Mouse (Mus musculus) neural tube, embryonic 14.5 days (tissue): ENCODE results near the gene Cacna1d. TPM values are rescaled to one million over a fixed set of nuclear protein-coding genes. Genes with fewer than 3 reads are reported as not detected.

Experiments
- ATAC-seq: fragments of 200-750 bp; cut with Nextera tagmentation; 2 replicates; pipeline ENCODE4 v1.8.0; 2017; ENCODE audit warnings: low read depth, mild to moderate bottlenecking, moderate TSS enrichment, moderate library complexity
- H3K27ac ChIP-seq: fragments of 300-500 bp; sonication (generic); 2 replicates; pipeline ENCODE4 v1.5.1; 2014; ENCODE audit warnings: low read depth, mild to moderate bottlenecking, control low read depth, low read length, moderate library complexity, mixed read lengths
- H3K27me3 ChIP-seq: fragments of 300-500 bp; sonication (generic); 2 replicates; pipeline ENCODE4 v1.6.1; 2014; ENCODE audit warnings: low read length; ENCODE audit not compliant: control insufficient read depth, insufficient read depth
- H3K36me3 ChIP-seq: fragments of 300-500 bp; sonication (generic); 2 replicates; pipeline ENCODE4 v1.6.1; 2014; ENCODE audit warnings: low read length, mixed read lengths; ENCODE audit not compliant: control insufficient read depth, insufficient read depth
- H3K4me1 ChIP-seq: fragments of 300-500 bp; sonication (generic); 2 replicates; pipeline ENCODE4 v1.6.1; 2014; ENCODE audit warnings: low read length; ENCODE audit not compliant: control insufficient read depth, insufficient read depth
- H3K4me2 ChIP-seq: fragments of 300-500 bp; sonication (generic); 2 replicates; pipeline ENCODE4 v1.6.1; 2014; ENCODE audit warnings: mild to moderate bottlenecking, low read depth, low read length, control low read depth
- H3K4me3 ChIP-seq: fragments of 300-500 bp; sonication (generic); 2 replicates; pipeline ENCODE4 v1.5.1; 2014; ENCODE audit warnings: low read depth, low read length, control low read depth, mixed read lengths
- H3K9ac ChIP-seq: fragments of 300-500 bp; sonication (generic); replicated peaks from 2 replicates; pipeline ENCODE4 v1.6.1; 2014; ENCODE audit warnings: low read depth, mild to moderate bottlenecking, control low read depth, low read length, mixed read lengths
- H3K9me3 ChIP-seq: fragments of 300-500 bp; sonication (generic); 2 replicates; pipeline ENCODE4 v1.6.1; 2016; ENCODE audit warnings: low read length; ENCODE audit not compliant: control insufficient read depth
- WGBS: fragments of 180-500 bp; shearing (Covaris S2); extraction: QIAGEN DNeasy Blood & Tissue Kit; methylation state at CpG from one replicate; pipeline ENCODE4 v1.1.7; 2014; 5-methylcytosine and 5-hydroxymethylcytosine counted together
- polyA plus RNA-seq: library from polyadenylated mRNA; unstranded; fragments of >200 nt; fragmentation: Nextera tagmentation; extraction: Ambion mirVana; gene quantifications from 2 replicates; pipeline ENCODE4 v1.2.1, GENCODE M21; 2014

The Cacna1d gene
- polyA plus RNA-seq, 1 experiment from 2014 or later = 23.9 TPM

GRCm38 (mm10) chr14:30340140-30340539 is 151.1 kb downstream of the Cacna1d start:
- no peaks in the 10 kb centered on the region for H3K36me3 ChIP-seq
- H3K9me3 ChIP-seq = no peaks in the 10 kb centered on the region
- no peak overlapping the region for H3K4me3 ChIP-seq
- no peaks in the 10 kb centered on the region for H3K4me1 ChIP-seq
- H3K9ac ChIP-seq = no peak overlapping the region
- no peak overlapping the region for H3K4me2 ChIP-seq
- ATAC-seq = no peak
- H3K27ac ChIP-seq = no peak overlapping the region
- no peaks in the 10 kb centered on the region for H3K27me3 ChIP-seq
- WGBS = 66% methylated on average over 3 of the region's 3 CpGs

- ATAC-seq = no peak
- 96% methylated on average over 1 of the region's 1 CpGs for WGBS
Observed at GRCm38 (mm10) chr14:30331856-30332255, 159.4 kb downstream of the Cacna1d start.

GRCm38 (mm10) chr14:30330416-30331181 is 160.7 kb downstream of the Cacna1d start:
- Histone ChIP-seq H3K4me2 (no peak overlapping the region), H3K27ac (no peak overlapping the region), H3K9me3 (no peaks in the 10 kb centered on the region), H3K4me1 (no peaks in the 10 kb centered on the region), H3K4me3 (no peak overlapping the region), H3K9ac (no peak overlapping the region), H3K27me3 (no peaks in the 10 kb centered on the region), H3K36me3 (no peaks in the 10 kb centered on the region)
- 88% methylated on average over 17 of the region's 17 CpGs for WGBS
- ATAC-seq = no peak

More at GRCm38 (mm10) chr14:30331856-30332255, 159.4 kb downstream of the Cacna1d start:
- H3K27me3 ChIP-seq = no peaks in the 10 kb centered on the region
- H3K4me3 ChIP-seq = no peak overlapping the region
- H3K4me2 ChIP-seq = no peak overlapping the region
- H3K9ac ChIP-seq = no peak overlapping the region
- no peaks in the 10 kb centered on the region for H3K4me1 ChIP-seq
- H3K36me3 ChIP-seq = no peaks in the 10 kb centered on the region
- H3K9me3 ChIP-seq = no peaks in the 10 kb centered on the region
- H3K27ac ChIP-seq = no peak overlapping the region

DNA sequence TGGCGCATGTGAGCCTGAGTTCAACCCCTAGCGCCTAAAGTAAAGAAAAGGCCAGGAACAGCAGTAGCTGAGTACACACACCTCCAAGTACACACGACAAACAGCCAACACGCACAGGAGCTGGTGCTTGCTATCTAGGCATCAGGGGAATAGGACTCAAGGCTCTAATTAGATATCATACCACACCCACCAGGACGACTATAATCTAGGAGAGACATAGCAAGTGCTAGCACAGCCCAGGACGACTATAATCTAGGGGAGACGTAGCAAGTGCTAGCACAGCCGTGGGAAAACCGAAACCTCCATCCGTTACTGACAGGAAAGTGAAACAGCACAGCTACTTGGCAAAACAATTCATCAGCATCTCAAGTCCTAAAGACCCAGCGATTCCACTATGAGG is 162.1 kb downstream of the Cacna1d start:
- H3K36me3 ChIP-seq = no peaks in the 10 kb centered on the region
- no peak overlapping the region for H3K27ac ChIP-seq
- no peak overlapping the region for H3K4me2 ChIP-seq
- H3K9ac ChIP-seq = no peak overlapping the region
- no peak for ATAC-seq
- H3K4me1 ChIP-seq = no peaks in the 10 kb centered on the region
- WGBS = 81% methylated on average over 11 of the region's 11 CpGs
- H3K4me3 ChIP-seq = no peak overlapping the region
- no peaks in the 10 kb centered on the region for H3K9me3 ChIP-seq
- no peaks in the 10 kb centered on the region for H3K27me3 ChIP-seq

GRCm38 (mm10) chr14:30327452-30327851 is 163.8 kb downstream of the Cacna1d start:
- H3K36me3 ChIP-seq = no peaks in the 10 kb centered on the region
- no peaks in the 10 kb centered on the region for H3K27me3 ChIP-seq
- no peaks in the 10 kb centered on the region for H3K9me3 ChIP-seq
- H3K4me1 ChIP-seq = no peaks in the 10 kb centered on the region
- H3K27ac ChIP-seq = no peak overlapping the region
- ATAC-seq = no peak
- no peak overlapping the region for H3K4me2 ChIP-seq
- 74% methylated on average over 7 of the region's 7 CpGs for WGBS
- no peak overlapping the region for H3K4me3 ChIP-seq
- no peak overlapping the region for H3K9ac ChIP-seq

GRCm38 (mm10) chr14:30327051-30327450 is 164.2 kb downstream of the Cacna1d start:
- no peak overlapping the region for H3K27ac ChIP-seq
- H3K9me3 ChIP-seq = no peaks in the 10 kb centered on the region
- WGBS = 63% methylated on average over 8 of the region's 8 CpGs
- H3K4me1 ChIP-seq = no peaks in the 10 kb centered on the region
- no peak overlapping the region for H3K9ac ChIP-seq
- no peaks in the 10 kb centered on the region for H3K36me3 ChIP-seq
- H3K27me3 ChIP-seq = no peaks in the 10 kb centered on the region
- no peak overlapping the region for H3K4me3 ChIP-seq
- H3K4me2 ChIP-seq = no peak overlapping the region
- ATAC-seq = no peak

- ATAC-seq = no peak
- no peaks in the 10 kb centered on the region for H3K4me1 ChIP-seq
Observed at GRCm38 (mm10) chr14:30326226-30326625, 165.0 kb downstream of the Cacna1d start.

DNA sequence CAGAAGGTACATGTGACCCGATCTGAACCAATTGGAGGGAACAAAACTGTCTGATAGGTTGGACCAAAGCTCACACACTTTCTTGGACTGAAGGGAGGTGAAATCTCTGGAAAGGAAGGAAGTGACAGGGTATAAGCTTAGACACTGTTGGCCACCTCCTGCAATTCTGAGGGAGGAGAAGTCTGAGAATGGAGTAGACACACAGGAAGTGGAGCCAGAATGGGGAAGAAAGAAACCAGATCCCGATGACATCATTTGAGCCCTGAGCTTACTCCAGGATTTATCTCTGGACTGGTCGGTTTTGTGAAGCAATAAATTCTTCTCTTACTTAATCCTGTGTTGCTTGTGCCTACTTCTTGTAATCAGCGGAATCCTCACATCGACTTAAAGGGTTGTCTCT is 166.3 kb downstream of the Cacna1d start:
- H3K36me3 ChIP-seq = no peaks in the 10 kb centered on the region
- H3K9me3 ChIP-seq = no peaks in the 10 kb centered on the region
- no peak overlapping the region for H3K27ac ChIP-seq
- WGBS = 89% methylated on average over 5 of the region's 5 CpGs
- H3K4me2 ChIP-seq = no peak overlapping the region
- H3K9ac ChIP-seq = no peak overlapping the region
- no peaks in the 10 kb centered on the region for H3K27me3 ChIP-seq
- no peak overlapping the region for H3K4me3 ChIP-seq
- ATAC-seq = no peak
- H3K4me1 ChIP-seq = no peaks in the 10 kb centered on the region

More at GRCm38 (mm10) chr14:30326226-30326625, 165.0 kb downstream of the Cacna1d start:
- Histone ChIP-seq H3K27ac (no peak overlapping the region), H3K36me3 (no peaks in the 10 kb centered on the region), H3K9ac (no peak overlapping the region), H3K4me3 (no peak overlapping the region), H3K27me3 (no peaks in the 10 kb centered on the region), H3K4me2 (no peak overlapping the region), H3K9me3 (no peaks in the 10 kb centered on the region)
- WGBS = 78% methylated on average over 4 of the region's 4 CpGs

DNA sequence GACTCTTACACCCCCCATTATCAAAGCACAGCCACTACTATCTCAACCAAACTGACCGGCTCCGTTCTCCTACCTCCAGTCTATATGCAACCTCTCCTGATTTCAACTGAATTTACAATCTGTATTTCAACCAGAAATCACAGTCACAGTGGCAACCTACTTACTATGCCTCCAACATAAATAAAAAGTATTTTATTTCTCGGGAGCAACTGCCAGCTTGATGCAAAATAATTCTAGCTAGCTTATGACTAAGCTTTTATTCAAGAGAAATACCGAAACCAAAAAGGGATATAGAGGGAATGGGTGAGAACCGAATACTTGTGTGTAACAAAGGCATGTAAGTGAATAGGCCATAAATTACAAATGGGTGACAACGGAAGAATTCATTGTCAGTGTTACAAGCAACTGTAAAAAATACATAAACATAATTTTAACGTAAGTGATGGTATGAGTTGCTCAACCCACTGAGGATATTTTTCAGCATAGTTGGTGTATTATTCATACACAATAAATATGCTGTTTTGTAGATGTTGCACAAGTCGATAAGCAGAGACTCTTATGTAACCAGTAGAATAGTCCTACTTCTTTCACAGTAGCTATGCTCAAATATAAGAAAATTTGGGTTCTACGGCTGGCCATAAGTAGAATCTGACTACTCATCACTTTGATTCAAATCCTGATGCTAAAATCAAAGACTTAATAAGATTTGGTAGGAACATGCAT is 172.4 kb downstream of the Cacna1d start:
- no peak overlapping the region for H3K4me2 ChIP-seq
- no peak for ATAC-seq
- no peaks in the 10 kb centered on the region for H3K4me1 ChIP-seq
- no peak overlapping the region for H3K27ac ChIP-seq
- H3K9me3 ChIP-seq = no peaks in the 10 kb centered on the region
- H3K4me3 ChIP-seq = no peak overlapping the region
- no peaks in the 10 kb centered on the region for H3K36me3 ChIP-seq
- 75% methylated on average over 9 of the region's 9 CpGs for WGBS
- H3K9ac ChIP-seq = no peak overlapping the region
- no peaks in the 10 kb centered on the region for H3K27me3 ChIP-seq
